Mouse (Mus musculus): ENCODE results near the gene Arl6ip5.

Gene Arl6ip5

DNA sequence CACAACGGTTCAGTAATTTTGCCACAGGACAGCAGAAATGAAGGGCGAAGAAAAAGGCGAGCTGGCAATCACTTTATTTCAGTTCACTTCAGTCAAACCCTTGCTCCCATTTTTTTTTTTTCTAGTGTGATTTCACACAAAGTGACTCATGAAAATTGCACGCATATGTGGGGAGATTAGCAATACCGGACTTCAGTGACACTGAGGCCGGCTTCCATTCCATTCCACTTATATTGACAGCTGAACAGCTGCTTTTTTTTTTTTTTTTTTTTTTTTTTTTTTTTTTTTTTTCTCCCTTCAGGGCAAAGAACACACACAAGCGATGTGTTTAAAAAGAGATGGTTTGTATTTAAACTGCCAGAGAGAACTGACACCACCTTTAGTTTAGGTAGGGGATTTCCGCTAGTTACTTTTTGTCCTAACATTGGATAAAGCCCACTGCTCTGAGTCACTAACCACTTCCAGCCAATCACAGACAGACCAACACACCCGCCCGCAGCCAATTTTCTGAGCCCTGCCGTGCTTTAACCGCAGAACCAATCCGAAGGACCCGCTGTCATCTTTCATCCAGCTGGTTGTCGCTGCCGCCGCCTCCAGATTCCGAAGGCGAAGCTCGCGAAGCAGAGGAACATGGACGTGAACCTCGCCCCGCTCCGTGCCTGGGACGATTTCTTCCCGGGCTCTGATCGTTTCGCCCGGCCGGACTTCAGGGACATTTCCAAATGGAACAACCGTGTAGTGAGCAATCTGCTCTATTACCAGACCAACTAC is at the start of gene Arl6ip5:
Arl6ip5 (plus strand) TSS at position 499 of the 771 bp plus-strand sequence.
- peak; percentile 87 for DNase-seq (ENCODE audit: extremely low spot score)

DNA sequence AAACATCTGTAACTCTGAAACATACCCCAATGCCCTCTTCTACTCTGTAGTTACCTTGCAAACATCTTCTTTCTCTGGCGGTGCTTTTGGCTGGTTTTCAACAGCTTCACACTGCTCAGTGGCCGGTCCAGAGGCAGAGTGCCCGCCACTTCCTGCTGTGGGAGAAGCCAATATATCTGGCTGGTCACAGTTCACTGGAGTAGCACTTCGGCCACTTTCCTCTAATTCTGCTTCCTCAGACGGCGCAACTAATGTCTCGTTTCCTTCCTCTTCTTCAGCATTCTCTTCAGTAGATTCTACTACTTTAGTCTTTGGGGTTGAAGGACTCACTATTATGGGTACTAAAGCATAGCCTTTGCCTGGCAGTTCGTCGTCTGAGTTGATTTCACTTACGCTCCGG is 34.8 kb upstream of the Arl6ip5 start:
- DNase-seq (ENCODE audit: extremely low spot score): no peak

- peak; percentile 90 for DNase-seq (ENCODE audit: extremely low spot score)
These were observed 31.8 kb upstream of the Arl6ip5 start, which contains the start of gene Tmf1 for GRCm38 (mm10) chr6:97178491-97179366. Tmf1 (minus strand) TSS chr6:97179122.

- DNase-seq (ENCODE audit: extremely low spot score): no peak
These were observed 31.1 kb upstream of the Arl6ip5 start for GRCm38 (mm10) chr6:97179367-97179828.

GRCm38 (mm10) chr6:97200437-97200836 is 10.1 kb upstream of the Arl6ip5 start:
- no peak for DNase-seq (ENCODE audit: extremely low spot score)

DNA sequence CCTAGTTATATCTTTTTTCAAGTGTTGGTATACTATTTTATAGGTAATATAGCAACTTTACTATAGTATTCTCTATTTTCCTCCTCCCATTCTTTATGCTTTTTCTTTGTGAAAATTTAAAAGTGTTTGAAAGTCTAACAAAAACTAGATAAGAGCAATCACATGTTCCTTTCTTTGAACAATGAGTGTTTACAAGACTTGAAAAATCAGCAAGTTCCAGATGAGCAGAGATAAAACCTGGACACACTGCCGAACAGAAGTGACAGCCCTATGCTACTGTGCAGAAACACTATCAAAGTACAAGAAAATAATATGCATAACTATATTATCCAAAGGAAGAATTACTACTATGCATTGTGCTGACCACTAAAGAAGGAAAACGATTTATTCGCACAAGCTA is 8.0 kb upstream of the Arl6ip5 start:
- no peak for DNase-seq (ENCODE audit: extremely low spot score)

GRCm38 (mm10) chr6:97204252-97204869 is 6.1 kb upstream of the Arl6ip5 start:
- DNase-seq (ENCODE audit: extremely low spot score): no peak

- no peak for DNase-seq (ENCODE audit: extremely low spot score)
These were observed 5.5 kb upstream of the Arl6ip5 start for GRCm38 (mm10) chr6:97204952-97205351.

- DNase-seq (ENCODE audit: extremely low spot score): peak; percentile 100
These were observed 5.0 kb upstream of the Arl6ip5 start, which contains the start of gene Uba3 for GRCm38 (mm10) chr6:97205439-97205885. Uba3 (minus strand) TSS chr6:97205647.

DNA sequence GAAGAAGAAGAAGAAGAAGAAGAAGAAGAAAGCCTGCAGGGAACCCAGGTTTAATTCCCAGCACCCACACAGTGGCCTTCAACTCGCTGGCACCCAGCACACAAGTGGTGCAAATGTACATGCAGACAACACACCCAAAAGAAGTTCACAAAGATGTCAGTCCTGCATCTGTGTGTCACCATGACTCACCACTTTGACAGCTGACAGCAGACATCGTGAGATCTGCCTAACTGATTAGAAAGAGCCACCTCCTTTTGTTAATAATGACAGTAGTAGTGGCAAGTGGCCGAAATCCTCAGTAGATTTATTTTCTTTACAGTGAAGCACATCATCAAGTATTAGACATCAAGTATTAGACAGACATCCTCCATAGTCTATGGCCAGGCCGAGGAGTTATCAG is 3.4 kb upstream of the Arl6ip5 start:
- no peak for DNase-seq (ENCODE audit: extremely low spot score)

DNA sequence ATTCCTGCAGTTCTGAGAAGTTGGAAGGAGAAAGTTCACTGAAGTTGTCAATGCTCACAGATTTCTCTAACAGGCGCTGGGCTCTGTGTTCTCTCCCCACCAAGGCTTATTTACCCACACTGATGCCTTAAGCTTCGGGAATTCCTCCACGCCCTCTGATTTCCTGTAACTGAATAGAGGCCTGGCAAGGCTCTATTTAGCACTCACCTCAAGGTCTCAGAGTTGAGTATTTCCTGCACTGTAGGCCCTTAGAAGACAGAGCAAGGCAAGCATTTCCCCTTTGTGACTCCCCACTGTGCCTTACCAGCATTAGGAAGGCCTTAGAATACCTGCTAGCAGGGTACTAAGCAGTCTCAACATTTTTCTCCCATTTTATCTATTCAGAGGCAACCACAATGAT is 2.1 kb upstream of the Arl6ip5 start:
- DNase-seq (ENCODE audit: extremely low spot score): no peak

- no peak for DNase-seq (ENCODE audit: extremely low spot score)
These were observed 1.3 kb upstream of the Arl6ip5 start for GRCm38 (mm10) chr6:97209201-97209600.

DNA sequence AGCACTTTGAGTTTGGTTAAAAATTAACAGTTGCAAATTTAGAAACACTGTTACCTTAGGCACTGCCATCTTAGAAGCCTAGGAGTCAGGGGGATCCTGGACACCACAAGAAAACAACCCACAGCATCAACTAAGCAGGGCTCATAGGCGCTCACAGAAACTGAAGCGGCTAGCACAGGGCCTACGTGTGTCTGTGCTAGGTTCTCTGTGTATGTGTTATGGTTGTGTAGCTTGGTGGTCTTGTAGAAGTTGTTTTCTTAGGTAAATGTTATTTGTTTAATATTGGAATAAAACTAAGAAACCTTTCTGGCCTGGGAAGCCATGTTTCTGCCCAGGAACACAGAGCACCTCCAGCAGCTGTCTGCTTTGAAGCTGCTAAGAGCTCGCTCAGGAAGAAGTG is 738 bp upstream of the Arl6ip5 start:
- no peak for DNase-seq (ENCODE audit: extremely low spot score)

GRCm38 (mm10) chr6:97210962-97211601 is 593 bp downstream of the Arl6ip5 start:
- no peak for DNase-seq (ENCODE audit: extremely low spot score)

DNA sequence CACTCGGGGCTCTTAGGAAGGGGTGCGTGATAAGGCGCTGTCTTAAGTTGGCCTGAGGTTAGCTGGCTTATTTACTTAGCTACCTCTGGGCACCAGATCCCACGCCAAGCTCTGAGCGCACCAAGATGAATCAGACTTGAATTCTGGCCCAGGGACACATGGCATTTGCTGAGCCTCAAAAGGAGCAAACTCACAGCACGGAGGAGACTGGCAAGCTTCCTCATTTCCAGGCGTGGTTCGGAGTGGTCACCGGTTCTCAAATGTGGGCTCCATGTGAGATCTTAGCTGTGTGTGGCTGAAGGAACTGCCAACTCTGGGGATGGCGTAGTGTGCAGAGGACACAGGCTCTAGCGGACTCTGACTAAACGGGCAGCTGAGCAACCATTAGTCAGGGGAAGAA is 1.5 kb downstream of the Arl6ip5 start:
- DNase-seq (ENCODE audit: extremely low spot score): no peak

GRCm38 (mm10) chr6:97216154-97216821 is 5.8 kb downstream of the Arl6ip5 start:
- DNase-seq (ENCODE audit: extremely low spot score): no peak

- no peak for DNase-seq (ENCODE audit: extremely low spot score)
These were observed 10.2 kb downstream of the Arl6ip5 start for GRCm38 (mm10) chr6:97220672-97221071.

DNA sequence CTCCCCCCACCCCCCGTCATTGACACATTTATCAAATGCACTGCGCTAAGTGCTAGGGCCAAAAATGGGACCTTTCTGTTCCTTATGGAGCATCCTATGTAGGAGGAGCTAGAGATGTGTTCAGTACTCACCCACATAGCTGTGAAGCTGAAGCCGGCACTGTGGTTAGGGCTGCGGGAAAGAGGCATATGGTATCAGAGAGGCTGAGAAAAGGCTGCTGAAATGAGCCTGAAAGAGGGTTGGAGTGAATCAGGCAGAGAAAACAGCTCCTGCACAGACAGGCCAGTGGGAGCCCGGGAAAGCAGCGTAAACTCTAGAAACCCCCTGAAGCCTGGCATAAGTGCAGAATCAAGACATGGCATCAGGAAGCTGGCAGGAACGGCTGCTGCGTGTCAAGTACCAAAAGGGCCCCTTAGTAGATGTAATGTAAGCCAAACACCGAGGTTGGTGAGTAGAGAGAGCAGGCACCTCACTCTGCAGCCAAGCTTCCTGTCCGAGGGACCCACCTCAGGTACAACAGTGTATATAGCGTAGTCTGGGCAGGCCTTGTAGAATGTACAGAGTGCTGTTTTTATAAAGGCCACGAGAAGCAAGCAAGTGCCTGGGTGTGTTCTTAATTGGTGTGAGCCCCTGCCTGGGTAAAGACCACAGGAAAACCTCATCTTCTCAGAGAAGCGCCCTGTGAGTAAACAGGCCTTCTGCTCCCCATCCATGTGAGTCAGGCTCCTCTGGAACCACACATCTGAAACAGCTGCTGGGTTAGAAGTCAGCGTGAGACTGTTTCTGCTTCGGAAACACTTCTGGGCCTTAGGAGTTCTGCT is 10.9 kb downstream of the Arl6ip5 start:
- no peak for DNase-seq (ENCODE audit: extremely low spot score)

DNA sequence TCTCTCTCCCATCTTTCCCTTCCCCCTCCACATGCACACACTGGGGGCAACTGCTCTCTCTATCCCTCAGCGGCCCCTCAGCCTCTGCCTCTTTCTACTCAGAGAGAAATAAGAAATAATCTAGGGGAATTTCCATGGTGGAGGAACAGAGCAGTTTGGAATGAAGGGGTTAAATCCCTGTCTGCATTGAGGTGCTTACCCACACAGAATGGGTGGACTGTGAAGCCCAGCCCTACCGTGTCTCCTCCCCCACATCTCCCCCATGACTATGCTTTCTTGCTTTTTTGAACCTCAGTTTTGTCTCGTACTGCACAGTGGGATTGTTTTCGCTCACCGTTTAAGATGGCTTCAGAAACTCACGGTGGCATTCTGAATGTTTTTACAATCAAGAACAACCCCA is 11.8 kb downstream of the Arl6ip5 start:
- DNase-seq (ENCODE audit: extremely low spot score): no peak

- no peak for DNase-seq (ENCODE audit: extremely low spot score)
These were observed 12.5 kb downstream of the Arl6ip5 start for GRCm38 (mm10) chr6:97222931-97223467.

All from embryo, embryonic 9.5 days (tissue).